ENCODE assay signal across 8 mouse cellular contexts in genomic region chr19:7217926-7218267, GRCm38 (mm10). TPM values are rescaled to one million over a fixed set of nuclear protein-coding genes. Genes with fewer than 3 reads are reported as not detected.
DNase-seq lines count a peak whose midpoint lies in the region; ATAC-seq and TF ChIP-seq lines count a peak whose summit lies in the region.

No protein-coding gene starts in this region.

- ATAC-seq in hindbrain, embryonic 14.5 days (ENCODE audit: low FRiP score): no peak; the same call in 1 of the 2 replicates

- no peak for DNase-seq in heart, embryonic 10.5 days (ENCODE audit: low spot score)
- DNase-seq in heart, adult 8-10 months (ENCODE audit: low spot score): no peak
- DNase-seq in hindbrain, embryonic 14.5 days (ENCODE audit: low spot score): no peak
- DNase-seq in midbrain, embryonic 10.5 days (ENCODE audit: low spot score): no peak
- DNase-seq in cerebellum, adult 18-20 months: no peak
- no peak for DNase-seq in Muller cell, postnatal 12 days (ENCODE audit: inconsistent ontology term)
- no peak for DNase-seq in adrenal gland, postnatal 36 days

- H3K36me3 ChIP-seq in heart, embryonic 10.5 days: peaks cover 34% of the 10 kb centered on the region
- H3K36me3 ChIP-seq in hindbrain, embryonic 14.5 days (replicated peaks; ENCODE audit: control insufficient read depth, insufficient read depth): peaks cover 22% of the 10 kb centered on the region
- peaks cover 38% of the 10 kb centered on the region for H3K36me3 ChIP-seq in midbrain, embryonic 10.5 days

- no peak for TF ChIP-seq CTCF in bone marrow macrophage, adult 2 months (IDR thresholded peaks at IDR 0.05; ENCODE audit: low read depth, low read length)

- peak overlapping the region; percentile 95 for H3K4me3 ChIP-seq in heart, embryonic 10.5 days
- H3K4me3 ChIP-seq in bone marrow macrophage, adult 2 months (ENCODE audit: insufficient read depth, low read length): peak overlapping the region; percentile 57
- H3K4me3 ChIP-seq in hindbrain, embryonic 14.5 days (replicated peaks; ENCODE audit: low read length): peak overlapping the region; percentile 68
- H3K4me3 ChIP-seq in midbrain, embryonic 10.5 days: peak overlapping the region; percentile 94

- peaks cover 32% of the 10 kb centered on the region for H3K4me1 ChIP-seq in heart, embryonic 10.5 days
- H3K4me1 ChIP-seq in bone marrow macrophage, adult 2 months (ENCODE audit: control insufficient read depth, insufficient read depth, low read length): peaks cover 22% of the 10 kb centered on the region
- H3K4me1 ChIP-seq in hindbrain, embryonic 14.5 days (replicated peaks; ENCODE audit: control insufficient read depth, insufficient read depth, low read length): peaks cover 20% of the 10 kb centered on the region
- H3K4me1 ChIP-seq in midbrain, embryonic 10.5 days: peaks cover 29% of the 10 kb centered on the region

- TF ChIP-seq POLR2A in bone marrow macrophage, adult 2 months (IDR thresholded peaks at IDR 0.05; ENCODE audit: borderline replicate concordance, low read depth, low read length): no peak

- H3K9ac ChIP-seq in hindbrain, embryonic 14.5 days: no peak overlapping the region

- WGBS in heart, embryonic 10.5 days: 10% methylated on average over 6 of the region's 6 CpGs
- 9% methylated on average over 6 of the region's 6 CpGs for WGBS in hindbrain, embryonic 14.5 days
- WGBS in midbrain, embryonic 10.5 days: 15% methylated on average over 6 of the region's 6 CpGs

- no peak overlapping the region for H3K27ac ChIP-seq in heart, embryonic 10.5 days
- peak overlapping the region; percentile 38 for H3K27ac ChIP-seq in bone marrow macrophage, adult 2 months (ENCODE audit: insufficient read depth, low read depth, low read length)
- no peak overlapping the region for H3K27ac ChIP-seq in hindbrain, embryonic 14.5 days
- H3K27ac ChIP-seq in midbrain, embryonic 10.5 days (replicated peaks): peak overlapping the region; percentile 94

- no peaks in the 10 kb centered on the region for H3K27me3 ChIP-seq in heart, embryonic 10.5 days (ENCODE audit: insufficient read depth, poor library complexity, severe bottlenecking)
- H3K27me3 ChIP-seq in hindbrain, embryonic 14.5 days (ENCODE audit: control insufficient read depth, insufficient read depth, low read length): no peaks in the 10 kb centered on the region
- H3K27me3 ChIP-seq in midbrain, embryonic 10.5 days (ENCODE audit: low read depth, poor library complexity, severe bottlenecking): no peaks in the 10 kb centered on the region

- no peaks in the 10 kb centered on the region for H3K9me3 ChIP-seq in heart, embryonic 10.5 days
- no peaks in the 10 kb centered on the region for H3K9me3 ChIP-seq in hindbrain, embryonic 14.5 days (ENCODE audit: control insufficient read depth, low read length)
- 0 out of 2 replicates have a peak, but pooled peaks cover 9% of the 10 kb centered on the region for H3K9me3 ChIP-seq in midbrain, embryonic 10.5 days (replicated peaks)

- peak overlapping the region; percentile 78 for H3K4me2 ChIP-seq in hindbrain, embryonic 14.5 days (replicated peaks)

RNA-seq across cellular contexts. Expression of gene Cox8a, which starts 0.5 kb away (rescaled TPM):
- polyA plus RNA-seq in heart, embryonic 10.5 days (2016; fragmentation: Nextera tagmentation; extraction: Ambion mirVana): 1,294 and 1,907 TPM in 2 replicates
- total RNA-seq in heart, adult 8-10 months (2022): 100 to 1,000 TPM; 406 to 459 (median 432) TPM
- polyA plus RNA-seq in bone marrow macrophage, adult 2 months (2012; ENCODE audit: insufficient read depth, insufficient read length, missing spikeins): 562 and 638 TPM in 2 replicates
- polyA plus RNA-seq in hindbrain, embryonic 14.5 days (2014; fragmentation: Nextera tagmentation; extraction: Ambion mirVana): 1,225 and 1,275 TPM in 2 replicates
- 895 and 900 TPM in 2 replicates for polyA plus RNA-seq in midbrain, embryonic 10.5 days (2016; fragmentation: Nextera tagmentation; extraction: Ambion mirVana)
- 1,000 to 10,000 TPM; 1,022 to 1,091 TPM for total RNA-seq in adrenal gland, postnatal 36 days (2021)

RNA-seq across cellular contexts. Expression of gene Otub1, which starts 11.8 kb away (rescaled TPM):
- polyA plus RNA-seq in heart, embryonic 10.5 days (2016; fragmentation: Nextera tagmentation; extraction: Ambion mirVana): 198 and 212 TPM in 2 replicates
- total RNA-seq in heart, adult 8-10 months (2022): 10 to 100 TPM; 62.2 to 71.6 (median 68.0) TPM
- 88.1 and 91.4 TPM in 2 replicates for polyA plus RNA-seq in bone marrow macrophage, adult 2 months (2012; ENCODE audit: insufficient read depth, insufficient read length, missing spikeins)
- 231 and 234 TPM in 2 replicates for polyA plus RNA-seq in hindbrain, embryonic 14.5 days (2014; fragmentation: Nextera tagmentation; extraction: Ambion mirVana)
- polyA plus RNA-seq in midbrain, embryonic 10.5 days (2016; fragmentation: Nextera tagmentation; extraction: Ambion mirVana): 274 and 293 TPM in 2 replicates
- total RNA-seq in adrenal gland, postnatal 36 days (2021): 100 to 1,000 TPM; 118 to 130 TPM

RNA-seq across cellular contexts. Expression of gene Naa40, which starts 23.1 kb away (rescaled TPM):
- polyA plus RNA-seq in heart, embryonic 10.5 days (2016; fragmentation: Nextera tagmentation; extraction: Ambion mirVana): 67.6 and 72.8 TPM in 2 replicates
- 10 to 100 TPM; 11.7 to 21.1 (median 17.1) TPM for total RNA-seq in heart, adult 8-10 months (2022)
- 26.0 and 27.4 TPM in 2 replicates for polyA plus RNA-seq in bone marrow macrophage, adult 2 months (2012; ENCODE audit: insufficient read depth, insufficient read length, missing spikeins)
- polyA plus RNA-seq in hindbrain, embryonic 14.5 days (2014; fragmentation: Nextera tagmentation; extraction: Ambion mirVana): 67.6 and 69.1 TPM in 2 replicates
- 105 and 107 TPM in 2 replicates for polyA plus RNA-seq in midbrain, embryonic 10.5 days (2016; fragmentation: Nextera tagmentation; extraction: Ambion mirVana)
- total RNA-seq in adrenal gland, postnatal 36 days (2021): 10 to 100 TPM; 18.6 to 25.6 TPM

RNA-seq across cellular contexts. Expression of gene Rcor2, which starts 49.2 kb away (rescaled TPM):
- 18.5 and 27.1 TPM in 2 replicates for polyA plus RNA-seq in heart, embryonic 10.5 days (2016; fragmentation: Nextera tagmentation; extraction: Ambion mirVana)
- total RNA-seq in heart, adult 8-10 months (2022): 10 to 100 TPM in 1 of 4 experiments, 1 to 10 TPM in 3; 5.5 to 12.7 (median 7.3) TPM
- 0.53 and 1.5 TPM in 2 replicates for polyA plus RNA-seq in bone marrow macrophage, adult 2 months (2012; ENCODE audit: insufficient read depth, insufficient read length, missing spikeins)
- polyA plus RNA-seq in hindbrain, embryonic 14.5 days (2014; fragmentation: Nextera tagmentation; extraction: Ambion mirVana): 12.0 and 13.4 TPM in 2 replicates
- polyA plus RNA-seq in midbrain, embryonic 10.5 days (2016; fragmentation: Nextera tagmentation; extraction: Ambion mirVana): 62.2 and 73.1 TPM in 2 replicates
- total RNA-seq in adrenal gland, postnatal 36 days (2021): 1 to 10 TPM; 2.0 to 4.4 TPM

Comparison
In these comparisons a context has a peak if more than half of its experiments do, and no peak if none do; other contexts are left out.
1. H3K27ac ChIP-seq: peak in bone marrow macrophage, adult 2 months (single experiment) and midbrain, embryonic 10.5 days (single experiment); none in heart, embryonic 10.5 days (single experiment) and hindbrain, embryonic 14.5 days (single experiment).
2. Peak in every context shown above with its lines, with median percentiles within 50 percentile points of each other: H3K4me3 ChIP-seq.